Mouse (Mus musculus): ENCODE results near the gene St8sia2. TPM values are rescaled to one million over a fixed set of nuclear protein-coding genes. Genes with fewer than 3 reads are reported as not detected.

The St8sia2 gene
- polyA plus RNA-seq, 1 experiment from 2014 or later, result 6.2 TPM

- no peaks in the 10 kb centered on the region for H3K9me3 ChIP-seq
- no peaks in the 10 kb centered on the region for H3K36me3 ChIP-seq
- H3K4me2 ChIP-seq, result no peak overlapping the region
- H3K9ac ChIP-seq, result no peak overlapping the region
- 74% methylated on average over 5 of the region's 5 CpGs for WGBS
- no peak overlapping the region for H3K27ac ChIP-seq
- no peaks in the 10 kb centered on the region for H3K27me3 ChIP-seq (replicated peaks)
- no peak overlapping the region for H3K4me3 ChIP-seq (replicated peaks)
- H3K4me1 ChIP-seq, result no peaks in the 10 kb centered on the region
- no peak for ATAC-seq (ENCODE audit: insufficient read depth, low FRiP score, low read depth)
Observed at GRCm38 (mm10) chr7:73909432-73910205, 103.9 kb downstream of the St8sia2 start.

GRCm38 (mm10) chr7:73894506-73894905 is 119.0 kb downstream of the St8sia2 start:
- Histone ChIP-seq H3K27me3 (replicated peaks) (no peaks in the 10 kb centered on the region), H3K4me3 (replicated peaks) (no peak overlapping the region), H3K9ac (no peak overlapping the region), H3K4me1 (no peaks in the 10 kb centered on the region), H3K9me3 (no peaks in the 10 kb centered on the region), H3K4me2 (no peak overlapping the region), H3K27ac (no peak overlapping the region), H3K36me3 (no peaks in the 10 kb centered on the region)
- ATAC-seq (ENCODE audit: insufficient read depth, low FRiP score, low read depth), result no peak
- WGBS, result 69% methylated on average over 6 of the region's 6 CpGs

DNA sequence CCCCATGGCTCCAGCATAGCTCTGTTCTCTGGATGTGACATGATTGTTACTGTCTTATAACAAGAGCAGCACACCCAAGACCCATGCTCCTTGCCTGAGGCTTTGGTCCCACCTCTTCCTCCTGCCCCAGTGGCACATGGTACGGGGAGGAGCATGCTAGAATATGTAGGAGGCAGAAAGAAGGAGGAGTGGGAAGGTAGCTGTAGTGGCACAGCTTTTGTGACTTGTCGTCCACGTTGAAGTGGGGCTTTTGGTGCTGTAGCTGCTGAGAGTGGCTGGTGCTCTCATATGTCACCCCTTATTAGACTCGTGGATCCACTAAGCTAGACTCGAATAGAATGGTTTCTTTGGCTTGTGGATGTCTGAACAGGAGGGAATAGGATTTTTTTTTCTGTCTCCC is 121.7 kb downstream of the St8sia2 start:
- no peak overlapping the region for H3K9ac ChIP-seq
- no peak for ATAC-seq (ENCODE audit: insufficient read depth, low FRiP score, low read depth)
- H3K27me3 ChIP-seq (replicated peaks), result no peaks in the 10 kb centered on the region
- no peaks in the 10 kb centered on the region for H3K36me3 ChIP-seq
- no peak overlapping the region for H3K4me2 ChIP-seq
- WGBS, result 81% methylated on average over 5 of the region's 5 CpGs
- no peaks in the 10 kb centered on the region for H3K9me3 ChIP-seq
- H3K27ac ChIP-seq, result no peak overlapping the region
- no peaks in the 10 kb centered on the region for H3K4me1 ChIP-seq
- no peak overlapping the region for H3K4me3 ChIP-seq (replicated peaks)

DNA sequence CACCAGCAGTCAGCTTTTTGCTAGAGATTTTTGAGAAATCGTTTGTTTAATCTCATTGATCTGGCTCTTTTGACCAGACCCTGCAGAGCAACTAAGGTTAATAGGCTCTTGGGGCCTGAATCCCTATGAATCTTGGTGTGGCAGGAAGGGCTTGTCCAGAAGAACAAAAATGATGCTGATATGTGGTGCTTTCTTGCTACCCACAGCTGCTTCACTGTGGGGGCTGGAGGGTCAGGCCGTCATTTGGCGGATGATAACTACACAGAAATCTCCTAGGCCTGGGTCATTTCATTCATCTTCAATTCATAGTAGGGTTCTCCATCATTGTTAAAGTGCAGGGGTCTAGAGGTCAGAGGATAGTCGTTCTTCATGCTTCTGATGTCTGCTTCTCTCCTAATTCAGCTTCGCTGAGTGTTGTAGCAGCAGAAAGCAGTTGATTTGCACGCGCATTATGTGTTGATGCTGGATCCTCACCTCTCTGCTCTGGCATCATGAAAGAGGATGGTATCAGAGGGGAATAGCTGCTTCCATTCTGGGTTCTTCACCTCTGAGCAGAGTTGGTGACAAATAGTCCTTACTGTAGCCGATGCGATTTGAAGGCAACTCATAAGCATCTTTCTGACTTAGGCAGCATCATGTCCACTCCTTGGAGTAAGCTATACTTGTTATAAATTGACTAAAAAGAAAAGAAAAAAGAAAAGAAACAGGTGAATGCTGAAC is 122.4 kb downstream of the St8sia2 start:
- H3K4me1 ChIP-seq, result no peaks in the 10 kb centered on the region
- no peaks in the 10 kb centered on the region for H3K9me3 ChIP-seq
- WGBS, result 73% methylated on average over 9 of the region's 9 CpGs
- H3K4me2 ChIP-seq, result no peak overlapping the region
- no peaks in the 10 kb centered on the region for H3K27me3 ChIP-seq (replicated peaks)
- H3K27ac ChIP-seq, result no peak overlapping the region
- H3K9ac ChIP-seq, result no peak overlapping the region
- no peaks in the 10 kb centered on the region for H3K36me3 ChIP-seq
- no peak overlapping the region for H3K4me3 ChIP-seq (replicated peaks)
- no peak for ATAC-seq (ENCODE audit: insufficient read depth, low FRiP score, low read depth)

- no peaks in the 10 kb centered on the region for H3K27me3 ChIP-seq (replicated peaks)
- no peak overlapping the region for H3K9ac ChIP-seq
- no peaks in the 10 kb centered on the region for H3K9me3 ChIP-seq
- 83% methylated on average over 5 of the region's 5 CpGs for whole genome bisulfite sequencing
- H3K36me3 ChIP-seq, result no peaks in the 10 kb centered on the region
- no peak for ATAC-seq (ENCODE audit: insufficient read depth, low FRiP score, low read depth)
- H3K4me1 ChIP-seq, result no peaks in the 10 kb centered on the region
- H3K27ac ChIP-seq, result no peak overlapping the region
- no peak overlapping the region for H3K4me2 ChIP-seq
- H3K4me3 ChIP-seq (replicated peaks), result no peak overlapping the region
Observed at GRCm38 (mm10) chr7:73890466-73890865, 123.0 kb downstream of the St8sia2 start.

All from stomach, embryonic 15.5 days (tissue).